Mouse (Mus musculus) layer of hippocampus, postnatal 36 days (tissue): ENCODE measurements around the gene Fam216b. TPM values are rescaled to one million over a fixed set of nuclear protein-coding genes. Genes with fewer than 3 reads are reported as not detected.

Source experiments
- DNase-seq, 2 experiments: peaks; one replicate each; pipeline ENCODE4 v3.0.0; 2022
- total RNA-seq, 2 experiments: library from RNA; stranded (reverse); gene quantifications; 2 replicates each; pipeline ENCODE4 v1.2.3; 2021

The Fam216b gene
- total RNA-seq, 2 experiments from 2014 or later = 0.30 to 0.61 TPM

DNA sequence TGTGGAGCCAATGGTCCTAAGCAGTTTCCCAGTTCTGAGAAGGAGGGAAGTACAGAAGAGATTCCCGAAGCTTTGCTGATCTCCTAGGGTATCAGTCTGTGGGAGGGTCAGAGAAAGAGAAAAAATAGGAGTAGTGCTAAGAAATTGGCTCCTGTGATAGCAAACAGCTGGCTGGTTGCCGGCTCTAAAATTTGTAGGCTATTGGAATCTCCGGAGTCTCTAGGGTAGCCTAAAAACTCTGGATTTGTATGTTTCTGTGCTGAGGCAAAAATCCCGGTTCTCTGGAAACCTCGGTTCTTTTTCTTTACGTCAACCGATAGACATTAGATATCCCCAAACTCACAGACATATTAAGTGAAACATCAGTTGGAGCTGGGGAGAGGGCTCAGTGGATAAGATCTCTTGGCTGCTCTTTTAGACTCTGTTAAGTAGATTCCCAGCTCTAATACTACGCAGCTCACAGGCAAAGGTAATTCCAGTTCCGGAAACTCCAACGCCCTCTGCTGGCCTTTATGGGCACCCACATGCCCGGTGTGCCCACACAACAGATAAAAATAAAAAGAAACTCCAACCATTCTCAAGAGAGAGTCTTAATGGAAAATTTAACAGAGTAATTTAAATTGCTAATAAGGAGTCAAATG, 46.8 kb downstream of the Fam216b start:
- no peak for DNase-seq

DNA sequence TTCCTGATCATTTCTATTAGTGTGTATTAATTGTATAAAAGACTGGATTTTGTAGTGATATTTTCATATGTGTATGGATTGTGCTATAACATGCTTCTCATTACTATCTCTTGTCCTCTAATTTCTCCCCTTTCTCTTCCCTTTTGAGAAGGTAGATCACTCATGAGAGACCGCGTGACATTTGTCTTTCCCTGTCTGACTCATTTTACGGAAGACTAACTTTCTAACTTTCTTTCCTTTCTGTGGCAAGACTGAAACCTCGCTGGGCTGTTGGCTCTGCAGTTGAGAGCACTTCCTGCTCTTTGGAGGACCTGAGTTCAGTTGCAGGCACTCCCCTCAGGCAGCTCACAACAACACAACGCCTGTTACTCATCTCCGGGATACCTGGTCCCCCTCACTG, 48.2 kb downstream of the Fam216b start:
- no peak for DNase-seq

DNA sequence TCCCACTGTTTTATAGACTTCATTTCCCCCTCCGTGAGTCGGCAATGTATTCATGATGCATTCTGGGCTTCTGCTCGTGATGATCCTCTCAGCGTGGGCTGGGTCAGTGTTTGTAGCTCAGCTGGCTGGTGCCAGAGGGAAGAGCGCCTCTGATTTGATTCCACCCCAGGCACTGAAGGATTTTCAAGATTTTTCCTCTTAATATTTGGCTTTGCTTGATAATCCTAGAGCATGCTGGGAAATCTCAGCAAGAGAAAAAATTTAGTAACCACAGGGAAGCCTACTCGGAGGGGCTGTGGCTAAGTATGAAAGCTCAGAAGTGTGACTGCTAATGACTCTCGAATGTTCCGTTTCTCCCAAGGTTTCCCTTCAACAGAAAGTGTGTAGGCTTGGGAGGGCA, 49.9 kb downstream of the Fam216b start:
- no peak for DNase-seq

Other genes starting within 250 kb of the Fam216b start
- gene Dnajc15, start 213.9 kb downstream of the Fam216b start, total RNA-seq = 10 to 100 TPM; 64.1 to 67.2 TPM
- gene Epsti1, start 184.8 kb downstream of the Fam216b start, total RNA-seq = under 1 TPM in 1 of 2 experiments, not detected in 1; 0.25 TPM
- gene Tnfsf11, start 219.0 kb upstream of the Fam216b start, total RNA-seq = not detected